In the genomic region with DNA sequence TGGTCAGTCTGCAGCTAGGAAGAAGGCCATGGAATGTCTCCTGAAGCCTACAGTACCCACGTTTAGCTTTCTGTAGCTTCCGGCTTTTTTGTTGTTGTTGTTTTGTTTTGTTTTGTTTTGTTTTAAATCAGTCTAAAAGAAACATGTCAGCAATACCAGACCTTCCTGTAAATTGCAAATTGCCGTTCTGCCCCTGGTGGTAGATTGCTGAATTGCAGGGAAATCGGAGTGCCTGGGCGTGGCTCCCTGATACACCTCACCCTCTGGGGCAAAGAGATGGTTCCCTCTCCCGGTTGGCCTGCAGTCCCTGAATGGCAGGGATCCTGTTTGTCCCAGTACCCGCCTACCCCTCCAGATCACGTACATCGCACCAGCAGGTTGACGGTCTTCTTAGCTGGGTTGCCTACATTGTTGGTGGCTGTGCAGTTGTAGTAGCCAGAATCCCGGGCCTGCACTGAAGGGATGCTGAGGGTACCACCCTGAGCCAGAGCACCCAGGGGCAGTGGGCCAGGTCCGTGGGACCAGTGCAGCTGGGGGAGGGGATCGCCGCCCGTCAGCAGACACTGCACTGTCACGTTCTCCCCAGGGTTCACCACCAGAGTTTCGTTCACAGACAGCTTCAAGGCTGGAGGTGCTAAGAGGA, we compare ENCODE assay signal across 8 mouse cellular contexts.
DNase-seq lines count a peak whose midpoint lies in the region; ATAC-seq and TF ChIP-seq lines count a peak whose summit lies in the region.

No protein-coding gene starts in this region.

- H3K9me3 ChIP-seq in G1E (replicated peaks): no peaks in the 10 kb centered on the region
- no peaks in the 10 kb centered on the region for H3K9me3 ChIP-seq in liver, embryonic 16.5 days (replicated peaks; ENCODE audit: control insufficient read depth, low read length)

- H3K27me3 ChIP-seq in G1E (ENCODE audit: insufficient read depth, low read length): peaks cover 15% of the 10 kb centered on the region; the same call in 1 of the 2 replicates
- no peaks in the 10 kb centered on the region for H3K27me3 ChIP-seq in liver, embryonic 16.5 days (ENCODE audit: control insufficient read depth, insufficient read depth, low read depth, low read length)

- peaks cover 61% of the 10 kb centered on the region for H3K4me1 ChIP-seq in G1E (ENCODE audit: insufficient read depth, low read depth, low read length)
- H3K4me1 ChIP-seq in liver, embryonic 16.5 days (ENCODE audit: control insufficient read depth, low read depth, low read length): peaks cover 22% of the 10 kb centered on the region

- no peak overlapping the region for H3K27ac ChIP-seq in liver, embryonic 16.5 days (ENCODE audit: low read length)

- 34% methylated on average over 17 of the region's 17 CpGs for WGBS in liver, embryonic 16.5 days (ENCODE audit: insufficient replicate concordance)

- H3K36me3 ChIP-seq in G1E (replicated peaks): no peaks in the 10 kb centered on the region
- H3K36me3 ChIP-seq in liver, embryonic 16.5 days (ENCODE audit: control insufficient read depth, insufficient read depth): no peaks in the 10 kb centered on the region

- H3K4me2 ChIP-seq in liver, embryonic 16.5 days (ENCODE audit: low read depth, low read length): no peak overlapping the region

- no peak overlapping the region; the same call in 1 of the 2 replicates for H3K4me3 ChIP-seq in G1E (ENCODE audit: low read depth, low read length)
- H3K4me3 ChIP-seq in liver, embryonic 16.5 days (ENCODE audit: low read depth, low read length): no peak overlapping the region

- DNase-seq in 416B (ENCODE audit: low read depth) (peak; percentile 46), G1E (ENCODE audit: low spot score) (peak; percentile 71)
- peak; percentile 84 for DNase-seq in cerebellum, adult 9-10 months
- peak; percentile 79 for DNase-seq in gastrocnemius, postnatal 10 days
- DNase-seq in kidney, postnatal 25 days: peak; percentile 59 to 84
- peak; percentile 46 for DNase-seq in ovary, postnatal 14 days (ENCODE audit: low spot score)
- DNase-seq in thymus, postnatal 10 days (ENCODE audit: low spot score in 2 of 2): peak; percentile 33 to 79

- no peak for ATAC-seq in G1E (ENCODE audit: extremely low read depth, insufficient number of reproducible peaks, low FRiP score, poor library complexity, severe bottlenecking)
- ATAC-seq in liver, embryonic 16.5 days (ENCODE audit: low read depth): peak; percentile 65

- H3K9ac ChIP-seq in liver, embryonic 16.5 days (ENCODE audit: low read depth, low read length): no peak overlapping the region

- TF ChIP-seq CTCF in G1E (IDR thresholded peaks at IDR 0.05; ENCODE audit: low read depth, low read length): peak; percentile 86
